8 mouse cellular contexts compared by ENCODE assay signal in the genomic region with DNA sequence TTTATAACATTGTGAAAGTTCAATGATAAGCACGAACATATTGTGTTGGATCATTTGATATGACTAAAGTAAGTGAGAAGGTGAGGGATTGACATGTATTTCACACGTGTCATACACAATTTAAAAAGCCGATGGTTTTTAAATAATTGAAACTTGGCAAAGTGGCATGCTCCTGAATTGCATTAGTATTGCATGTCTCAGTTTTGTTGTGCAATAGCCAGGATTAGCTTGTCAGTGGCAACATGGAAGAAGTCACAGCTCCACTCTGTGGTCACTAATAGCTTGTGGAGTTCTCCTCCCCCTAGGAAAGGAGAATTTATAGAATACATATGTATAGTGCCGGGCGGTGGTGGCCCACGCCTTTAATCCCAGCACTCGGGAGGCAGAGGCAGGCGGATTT. TPM values are rescaled to one million over a fixed set of nuclear protein-coding genes. Genes with fewer than 3 reads are reported as not detected.
DNase-seq lines count a peak whose midpoint lies in the region; ATAC-seq and TF ChIP-seq lines count a peak whose summit lies in the region.

No protein-coding gene starts in this region.

- DNase-seq in liver, adult 2 months (ENCODE audit: extremely low read depth, low read depth, low spot score), result peak; percentile 63
- DNase-seq in liver, result no peak
- no peak for DNase-seq in thymus, adult 18-20 months
- DNase-seq in retina, embryonic 14.5 days (ENCODE audit: low spot score), result no peak

- no peak for TF ChIP-seq CTCF in liver, adult 2 months (IDR thresholded peaks at IDR 0.05; ENCODE audit: low read depth, low read length)

- peak overlapping the region; percentile 80 for H3K4me2 ChIP-seq in embryonic facial prominence, embryonic 13.5 days
- H3K4me2 ChIP-seq in limb, embryonic 12.5 days, result peak overlapping the region; percentile 67
- H3K4me2 ChIP-seq in neural tube, embryonic 13.5 days, result peak overlapping the region; percentile 88

- peak overlapping the region; percentile 2; the same call in 1 of the 2 replicates for H3K4me3 ChIP-seq in liver, adult 2 months (ENCODE audit: insufficient read depth, low read depth, low read length)
- peak overlapping the region; percentile 84 for H3K4me3 ChIP-seq in embryonic facial prominence, embryonic 13.5 days
- H3K4me3 ChIP-seq in limb, embryonic 12.5 days (replicated peaks), result no peak overlapping the region
- peak overlapping the region; percentile 84 for H3K4me3 ChIP-seq in neural tube, embryonic 13.5 days

- 62% methylated on average over 8 of the region's 8 CpGs for WGBS in liver, adult 2 months
- WGBS in embryonic facial prominence, embryonic 13.5 days, result 84% methylated on average over 8 of the region's 8 CpGs
- WGBS in limb, embryonic 12.5 days, result 82% methylated on average over 8 of the region's 8 CpGs
- 85% methylated on average over 8 of the region's 8 CpGs for WGBS in neural tube, embryonic 13.5 days

- H3K79me2 ChIP-seq in liver, adult 2 months (ENCODE audit: control insufficient read depth, insufficient read depth, low read length), result no peaks in the 10 kb centered on the region; the same call in 1 of the 2 replicates

- peaks cover 2% of the 10 kb centered on the region for H3K36me3 ChIP-seq in liver, adult 2 months (ENCODE audit: control insufficient read depth, insufficient read depth, low read length)
- H3K36me3 ChIP-seq in embryonic facial prominence, embryonic 13.5 days, result peaks cover 10% of the 10 kb centered on the region
- peaks cover under 1% of the 10 kb centered on the region; the same call in 1 of the 2 replicates for H3K36me3 ChIP-seq in limb, embryonic 12.5 days
- 0 out of 2 replicates have a peak, but pooled peaks cover 3% of the 10 kb centered on the region for H3K36me3 ChIP-seq in neural tube, embryonic 13.5 days

- H3K27ac ChIP-seq in liver, adult 2 months (replicated peaks; ENCODE audit: insufficient read depth, low read depth, low read length), result no peak overlapping the region
- no peak overlapping the region for H3K27ac ChIP-seq in embryonic facial prominence, embryonic 13.5 days
- no peak overlapping the region for H3K27ac ChIP-seq in limb, embryonic 12.5 days
- no peak overlapping the region for H3K27ac ChIP-seq in neural tube, embryonic 13.5 days (replicated peaks)

- H3K9ac ChIP-seq in liver, adult 2 months (ENCODE audit: low read depth, low read length), result no peak overlapping the region
- no peak overlapping the region for H3K9ac ChIP-seq in embryonic facial prominence, embryonic 13.5 days
- H3K9ac ChIP-seq in limb, embryonic 12.5 days (replicated peaks), result no peak overlapping the region
- H3K9ac ChIP-seq in neural tube, embryonic 13.5 days, result no peak overlapping the region

- TF ChIP-seq POLR2A in liver, adult 2 months (IDR thresholded peaks at IDR 0.05; ENCODE audit: extremely low read depth, insufficient read depth, low read length), result no peak

- H3K4me1 ChIP-seq in liver, adult 2 months (ENCODE audit: control insufficient read depth, insufficient read depth, low read length), result peaks cover 2% of the 10 kb centered on the region; the same call in 1 of the 2 replicates
- 0 out of 2 replicates have a peak, but pooled peaks cover 5% of the 10 kb centered on the region for H3K4me1 ChIP-seq in embryonic facial prominence, embryonic 13.5 days
- peaks cover 5% of the 10 kb centered on the region for H3K4me1 ChIP-seq in limb, embryonic 12.5 days (replicated peaks)
- H3K4me1 ChIP-seq in neural tube, embryonic 13.5 days (replicated peaks), result peaks cover 9% of the 10 kb centered on the region

- H3K9me3 ChIP-seq in embryonic facial prominence, embryonic 13.5 days, result no peaks in the 10 kb centered on the region
- no peaks in the 10 kb centered on the region for H3K9me3 ChIP-seq in limb, embryonic 12.5 days
- H3K9me3 ChIP-seq in neural tube, embryonic 13.5 days, result no peaks in the 10 kb centered on the region

- no peak for ATAC-seq in embryonic facial prominence, embryonic 13.5 days (ENCODE audit: insufficient number of reproducible peaks, insufficient read depth, low FRiP score, low TSS enrichment, low read depth)
- no peak for ATAC-seq in limb, embryonic 12.5 days (ENCODE audit: insufficient number of reproducible peaks, insufficient read depth, low FRiP score, low TSS enrichment, low read depth)
- ATAC-seq in neural tube, embryonic 13.5 days (ENCODE audit: low read depth), result no peak
- ATAC-seq in erythroid progenitor cell, adult 5-6 weeks (replicated peaks; ENCODE audit: low FRiP score, poor library complexity, severe bottlenecking), result no peak

- H3K27me3 ChIP-seq in liver, adult 2 months (ENCODE audit: control insufficient read depth, insufficient read depth, low read length), result no peaks in the 10 kb centered on the region
- H3K27me3 ChIP-seq in embryonic facial prominence, embryonic 13.5 days, result no peaks in the 10 kb centered on the region
- no peaks in the 10 kb centered on the region for H3K27me3 ChIP-seq in limb, embryonic 12.5 days
- no peaks in the 10 kb centered on the region for H3K27me3 ChIP-seq in neural tube, embryonic 13.5 days

RNA-seq across cellular contexts. Expression of a gene that starts 0.6 kb away (rescaled TPM):
- total RNA-seq in liver, adult 2 months (2014; rRNA removed), result 7.0 and 9.5 TPM in 2 replicates
- 2.7 and 3.0 TPM in 2 replicates for polyA plus RNA-seq in liver, adult 2 months (2012; rRNA removed)
- polyA plus RNA-seq in embryonic facial prominence, embryonic 13.5 days (2015; fragmentation: Nextera tagmentation; extraction: Ambion mirVana), result 36.8 and 43.1 TPM in 2 replicates
- 36.4 and 39.2 TPM in 2 replicates for polyA plus RNA-seq in limb, embryonic 12.5 days (2016; fragmentation: Nextera tagmentation; extraction: Ambion mirVana)
- polyA plus RNA-seq in neural tube, embryonic 13.5 days (2015; fragmentation: Nextera tagmentation; extraction: Ambion mirVana), result 14.3 and 19.2 TPM in 2 replicates
- 8.6 and 12.6 TPM in 2 replicates for total RNA-seq in erythroid progenitor cell, adult 5-6 weeks (2015; ENCODE audit: low replicate concordance)
- 11.2 and 22.4 TPM in 2 replicates for total RNA-seq in erythroid progenitor cell, adult 5-6 weeks (2017; ENCODE audit: low replicate concordance)

RNA-seq across cellular contexts. Expression of a gene that starts 22.9 kb away (rescaled TPM):
- 41.0 and 48.5 TPM in 2 replicates for total RNA-seq in liver, adult 2 months (2014; rRNA removed)
- polyA plus RNA-seq in liver, adult 2 months (2012; rRNA removed), result 22.7 and 28.6 TPM in 2 replicates
- polyA plus RNA-seq in embryonic facial prominence, embryonic 13.5 days (2015; fragmentation: Nextera tagmentation; extraction: Ambion mirVana), result 173 and 181 TPM in 2 replicates
- polyA plus RNA-seq in limb, embryonic 12.5 days (2016; fragmentation: Nextera tagmentation; extraction: Ambion mirVana), result 187 and 204 TPM in 2 replicates
- 168 and 188 TPM in 2 replicates for polyA plus RNA-seq in neural tube, embryonic 13.5 days (2015; fragmentation: Nextera tagmentation; extraction: Ambion mirVana)
- 40.2 and 119 TPM in 2 replicates for total RNA-seq in erythroid progenitor cell, adult 5-6 weeks (2015; ENCODE audit: low replicate concordance)
- 31.3 and 92.2 TPM in 2 replicates for total RNA-seq in erythroid progenitor cell, adult 5-6 weeks (2017; ENCODE audit: low replicate concordance)

RNA-seq across cellular contexts. Expression of a gene that starts 23.0 kb away (rescaled TPM):
- 3.2 and 4.3 TPM in 2 replicates for total RNA-seq in liver, adult 2 months (2014; rRNA removed)
- 2.4 and 2.5 TPM in 2 replicates for polyA plus RNA-seq in liver, adult 2 months (2012; rRNA removed)
- 20.3 and 22.0 TPM in 2 replicates for polyA plus RNA-seq in embryonic facial prominence, embryonic 13.5 days (2015; fragmentation: Nextera tagmentation; extraction: Ambion mirVana)
- polyA plus RNA-seq in limb, embryonic 12.5 days (2016; fragmentation: Nextera tagmentation; extraction: Ambion mirVana), result 25.6 and 26.6 TPM in 2 replicates
- 17.1 and 21.5 TPM in 2 replicates for polyA plus RNA-seq in neural tube, embryonic 13.5 days (2015; fragmentation: Nextera tagmentation; extraction: Ambion mirVana)
- total RNA-seq in erythroid progenitor cell, adult 5-6 weeks (2015; ENCODE audit: low replicate concordance), result 18.4 and 45.3 TPM in 2 replicates
- total RNA-seq in erythroid progenitor cell, adult 5-6 weeks (2017; ENCODE audit: low replicate concordance), result 19.7 and 40.6 TPM in 2 replicates

RNA-seq across cellular contexts. Expression of a gene that starts 24.1 kb away (rescaled TPM):
- 5.9 and 6.7 TPM in 2 replicates for total RNA-seq in liver, adult 2 months (2014; rRNA removed)
- polyA plus RNA-seq in liver, adult 2 months (2012; rRNA removed), result 2.0 and 7.1 TPM in 2 replicates
- 0.72 and 1.1 TPM in 2 replicates for polyA plus RNA-seq in embryonic facial prominence, embryonic 13.5 days (2015; fragmentation: Nextera tagmentation; extraction: Ambion mirVana)
- 0.89 and 1.2 TPM in 2 replicates for polyA plus RNA-seq in limb, embryonic 12.5 days (2016; fragmentation: Nextera tagmentation; extraction: Ambion mirVana)
- 1.3 and 1.5 TPM in 2 replicates for polyA plus RNA-seq in neural tube, embryonic 13.5 days (2015; fragmentation: Nextera tagmentation; extraction: Ambion mirVana)
- 1.8 and 7.1 TPM in 2 replicates for total RNA-seq in erythroid progenitor cell, adult 5-6 weeks (2015; ENCODE audit: low replicate concordance)
- total RNA-seq in erythroid progenitor cell, adult 5-6 weeks (2017; ENCODE audit: low replicate concordance), result 3.0 and 4.1 TPM in 2 replicates
